Mouse (Mus musculus) cortical plate, adult 2 months (tissue): ENCODE measurements around the gene Znfx1. TPM values are rescaled to one million over a fixed set of nuclear protein-coding genes. Genes with fewer than 3 reads are reported as not detected.

ENCODE experiments used
- H3K27ac ChIP-seq: fragments of 200-500 bp; 2 replicates; pipeline ENCODE4 v1.5.1; 2012; ENCODE audit warnings: low read length, control low read depth, inconsistent platforms; ENCODE audit not compliant: insufficient read depth
- H3K4me1 ChIP-seq: fragments of 200-500 bp; 2 replicates; pipeline ENCODE4 v1.6.1; 2011; ENCODE audit warnings: low read length; ENCODE audit not compliant: control insufficient read depth, insufficient read depth
- H3K4me3 ChIP-seq: fragments of 200-500 bp; 2 replicates; pipeline ENCODE4 v1.5.1; 2011; ENCODE audit warnings: mild to moderate bottlenecking, low read length, control low read depth; ENCODE audit not compliant: insufficient read depth
- CTCF ChIP-seq: fragments of 200-500 bp; IDR thresholded peaks from 2 replicates; pipeline ENCODE4 v1.5.1; 2011; ENCODE audit warnings: mild to moderate bottlenecking, control low read depth, low read length; ENCODE audit not compliant: insufficient read depth; ENCODE audit errors: extremely low read depth
- POLR2A ChIP-seq: fragments of 200-500 bp; IDR thresholded peaks from 2 replicates; pipeline ENCODE4 v1.6.1; 2011; ENCODE audit warnings: mild to moderate bottlenecking, low read length, control low read depth; ENCODE audit not compliant: insufficient read depth; ENCODE audit errors: extremely low read depth
- polyA plus RNA-seq: library from polyadenylated mRNA; depleted of rRNA; stranded (reverse); fragments of >200 nt; gene quantifications from 2 replicates; pipeline ENCODE4 v1.2.3, GENCODE M21; 2012

Gene Znfx1
- polyA plus RNA-seq, 1 experiment = 37.1 TPM

DNA sequence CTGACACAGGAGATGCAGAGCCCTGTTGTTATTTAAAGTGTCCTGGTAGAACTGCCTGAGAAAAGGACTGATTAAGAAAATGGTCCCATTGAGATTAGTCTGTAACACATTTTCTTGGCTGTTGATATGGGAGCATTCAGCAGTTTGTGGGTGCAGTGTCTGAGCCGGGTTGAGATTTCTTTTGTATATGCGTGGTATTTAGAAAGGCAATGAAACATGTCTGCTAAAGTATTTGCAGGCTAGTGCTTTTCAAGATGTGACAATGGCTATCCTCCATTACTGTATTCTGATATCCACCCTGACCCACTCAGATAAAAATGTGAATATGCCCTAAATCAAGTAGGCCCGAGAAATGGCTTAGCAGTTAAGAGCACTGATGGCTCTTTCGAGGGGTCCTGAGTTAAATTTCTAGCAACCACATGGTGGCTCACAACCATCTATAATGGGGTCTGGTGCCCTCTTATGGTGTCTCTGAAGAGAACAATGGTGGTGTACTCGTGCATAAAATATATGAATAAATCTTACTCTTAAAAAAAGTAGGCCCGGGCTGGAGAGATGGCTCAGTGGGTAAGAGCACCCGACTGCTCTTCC, 1.2 kb upstream of the Znfx1 start:
- peak overlapping the region; percentile 89; the same call in 1 of the 2 replicates for H3K4me3 ChIP-seq
- no peak overlapping the region for H3K27ac ChIP-seq
- TF ChIP-seq CTCF (no peak), POLR2A (no peak)
- H3K4me1 ChIP-seq = peaks cover 7% of the 10 kb centered on the region

GRCm38 (mm10) chr2:167062497-167062911, 311 bp downstream of the Znfx1 start:
- H3K4me1 ChIP-seq = peaks cover 7% of the 10 kb centered on the region
- TF ChIP-seq CTCF (no peak), POLR2A (peak; percentile 25; the same call in 1 of the 2 replicates)
- H3K4me3 ChIP-seq = peak overlapping the region; percentile 89
- H3K27ac ChIP-seq = peak overlapping the region; percentile 97

DNA sequence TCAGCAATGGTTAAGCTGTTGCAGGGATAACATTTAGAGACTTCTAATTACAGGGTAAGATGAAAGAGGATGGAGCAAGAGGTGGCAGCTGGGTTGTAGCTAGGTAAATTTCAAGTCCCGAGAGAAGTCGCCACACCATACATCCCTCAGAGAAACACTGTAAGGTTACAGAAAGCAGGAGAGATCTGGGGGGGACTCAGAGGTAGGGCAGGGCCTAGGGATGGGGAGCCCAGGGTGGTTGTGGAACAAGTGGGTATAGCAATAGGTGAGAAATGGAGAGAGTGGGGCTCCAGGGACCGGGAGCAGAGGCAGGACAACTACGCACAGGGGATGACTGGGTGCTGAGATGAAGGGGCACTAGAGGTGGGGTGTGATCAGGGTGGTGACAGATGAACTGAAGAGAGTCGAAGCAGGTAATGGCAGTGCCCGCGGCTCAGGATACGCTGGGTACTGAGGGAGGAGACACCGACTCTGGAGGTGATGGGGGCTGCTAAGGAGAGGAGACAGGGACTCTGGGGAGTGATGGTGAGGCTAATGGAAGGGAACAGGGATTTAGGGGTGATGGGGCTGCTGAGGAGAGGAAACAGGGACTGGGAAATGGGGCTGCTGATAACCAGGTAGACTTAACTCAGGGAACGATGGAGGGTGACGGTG, 1.3 kb downstream of the Znfx1 start:
- Histone ChIP-seq H3K27ac (peak overlapping the region; percentile 73), H3K4me3 (peak overlapping the region; percentile 89), H3K4me1 (peaks cover 7% of the 10 kb centered on the region)
- 0 out of 2 replicates have a peak, but pooled peaks have one; percentile 28 for TF ChIP-seq POLR2A
- no peak for TF ChIP-seq CTCF

GRCm38 (mm10) chr2:167060761-167061160, 2.1 kb downstream of the Znfx1 start:
- TF ChIP-seq POLR2A = no peak
- no peak for TF ChIP-seq CTCF

GRCm38 (mm10) chr2:167060360-167060759, 2.5 kb downstream of the Znfx1 start:
- Histone ChIP-seq H3K27ac (no peak overlapping the region), H3K4me3 (peak overlapping the region; percentile 21), H3K4me1 (peaks cover 9% of the 10 kb centered on the region)
- TF ChIP-seq POLR2A = no peak
- no peak for TF ChIP-seq CTCF

More at GRCm38 (mm10) chr2:167060761-167061160, 2.1 kb downstream of the Znfx1 start:
- Histone ChIP-seq H3K4me1 (peaks cover 7% of the 10 kb centered on the region), H3K4me3 (peak overlapping the region; percentile 89), H3K27ac (no peak overlapping the region)

- peaks cover 9% of the 10 kb centered on the region for H3K4me1 ChIP-seq
- H3K4me3 ChIP-seq = peak overlapping the region; percentile 21; the same call in 1 of the 2 replicates
- TF ChIP-seq CTCF (no peak), POLR2A (no peak)
- H3K27ac ChIP-seq = no peak overlapping the region
Measured at GRCm38 (mm10) chr2:167059960-167060359, 2.9 kb downstream of the Znfx1 start.

DNA sequence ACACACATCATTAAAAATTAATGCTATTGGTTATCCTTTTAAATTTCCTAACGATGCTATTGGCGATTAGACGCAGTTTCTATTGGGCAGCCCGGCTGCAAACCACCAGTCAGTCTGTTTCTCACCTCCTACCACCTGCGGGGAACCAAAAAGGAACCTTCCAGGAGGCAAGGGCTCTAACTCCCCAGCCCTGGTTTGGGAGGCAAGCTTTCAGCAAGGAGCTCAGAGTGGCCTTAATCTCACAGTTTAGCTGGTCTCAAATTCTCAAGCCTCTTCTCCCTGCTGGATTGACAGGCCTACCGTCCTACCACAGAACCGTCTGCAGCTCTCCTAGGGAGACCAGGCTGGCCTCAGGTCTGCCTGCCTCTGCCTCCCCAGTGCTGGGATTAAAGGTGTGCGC, 3.3 kb downstream of the Znfx1 start:
- Histone ChIP-seq H3K27ac (no peak overlapping the region), H3K4me1 (peaks cover 7% of the 10 kb centered on the region)

DNA sequence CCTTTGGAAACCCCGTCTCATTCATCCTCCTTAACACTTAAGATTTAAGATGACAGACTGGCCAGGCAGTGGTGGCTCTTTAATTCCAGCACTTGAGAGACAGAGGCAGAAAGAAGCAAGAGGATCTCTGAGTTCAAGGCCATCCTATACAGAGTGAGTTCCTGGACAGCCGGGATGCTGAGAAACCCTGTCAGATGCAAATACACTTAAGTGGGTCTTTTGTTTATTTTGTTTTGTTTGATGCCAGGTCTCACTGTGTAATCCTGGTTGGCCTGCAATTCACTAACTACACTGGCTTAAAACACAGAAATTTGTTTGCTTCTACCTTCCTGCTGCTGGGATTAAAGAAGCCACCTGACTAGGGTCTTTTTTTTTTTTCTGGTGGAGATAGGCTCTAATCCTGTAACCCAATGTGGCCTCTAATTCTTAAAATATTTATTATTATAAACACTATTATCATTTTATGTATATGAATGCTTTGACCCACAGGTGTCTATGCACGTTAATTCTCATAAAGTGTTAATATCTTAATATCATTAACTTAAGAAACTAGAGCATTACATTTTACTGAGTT, 3.9 kb downstream of the Znfx1 start:
- Histone ChIP-seq H3K4me1 (peaks cover 7% of the 10 kb centered on the region), H3K4me3 (no peak overlapping the region)
- TF ChIP-seq POLR2A (no peak), CTCF (no peak)

More for the DNA sequence above, 3.3 kb downstream of the Znfx1 start:
- no peak overlapping the region; the same call in 1 of the 2 replicates for H3K4me3 ChIP-seq
- no peak for TF ChIP-seq POLR2A
- TF ChIP-seq CTCF = no peak

GRCm38 (mm10) chr2:167058201-167058600, 4.6 kb downstream of the Znfx1 start:
- Histone ChIP-seq H3K27ac (no peak overlapping the region), H3K4me1 (peaks cover 5% of the 10 kb centered on the region), H3K4me3 (no peak overlapping the region)
- TF ChIP-seq POLR2A (no peak), CTCF (no peak)

More for the DNA sequence above, 3.9 kb downstream of the Znfx1 start:
- no peak overlapping the region for H3K27ac ChIP-seq

DNA sequence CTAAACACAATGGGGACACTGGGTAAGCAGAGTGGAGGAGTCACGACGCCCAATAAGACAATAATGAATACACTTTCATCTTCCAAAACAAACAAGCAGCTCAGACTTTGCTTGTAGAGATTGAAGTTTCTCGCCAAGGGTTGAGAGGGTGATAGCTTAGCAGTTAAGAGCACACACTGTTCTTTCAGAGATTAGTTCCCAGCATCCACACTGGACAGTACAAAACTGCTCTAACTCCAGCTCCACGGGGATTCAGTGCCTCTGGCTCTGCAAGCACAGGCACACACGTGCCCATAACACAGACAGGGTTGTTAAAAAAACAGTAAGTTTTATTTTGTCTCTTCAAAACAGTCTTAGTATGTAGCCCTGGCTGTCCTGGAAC, 5.9 kb downstream of the Znfx1 start:
- no peak overlapping the region for H3K27ac ChIP-seq
- no peak overlapping the region for H3K4me3 ChIP-seq
- TF ChIP-seq POLR2A (no peak), CTCF (no peak)
- H3K4me1 ChIP-seq = peaks cover 5% of the 10 kb centered on the region
